Mouse (Mus musculus): Measurements from ENCODE around the gene Brms1l.

The Brms1l gene

GRCm38 (mm10) chr12:55859409-55860349 lies 23.6 kb downstream of the Brms1l start:
- no peak for DNase-seq (ENCODE audit: inconsistent age in 2 of 2, low spot score in 1 of 2)

GRCm38 (mm10) chr12:55860631-55861030 lies 24.5 kb downstream of the Brms1l start:
- no peak for DNase-seq (ENCODE audit: inconsistent age in 2 of 2, low spot score in 1 of 2)

- DNase-seq (ENCODE audit: inconsistent age in 2 of 2, low spot score in 1 of 2), result no peak
Measured at GRCm38 (mm10) chr12:55867738-55868137, 31.6 kb downstream of the Brms1l start.

GRCm38 (mm10) chr12:55869622-55870322 lies 33.6 kb downstream of the Brms1l start:
- DNase-seq (ENCODE audit: inconsistent age in 2 of 2, low spot score in 1 of 2), result no peak

GRCm38 (mm10) chr12:55885449-55885848 lies 49.3 kb downstream of the Brms1l start:
- DNase-seq (ENCODE audit: inconsistent age in 2 of 2, low spot score in 1 of 2), result no peak

- DNase-seq (ENCODE audit: inconsistent age in 2 of 2, low spot score in 1 of 2), result peak in 1 of 2 experiments; percentile 35
Measured at GRCm38 (mm10) chr12:55888570-55888969, 52.4 kb downstream of the Brms1l start.

- DNase-seq (ENCODE audit: inconsistent age in 2 of 2, low spot score in 1 of 2), result no peak
Measured at GRCm38 (mm10) chr12:55904801-55905200, 68.7 kb downstream of the Brms1l start.

GRCm38 (mm10) chr12:55912138-55912537 lies 76.0 kb downstream of the Brms1l start:
- no peak for DNase-seq (ENCODE audit: inconsistent age in 2 of 2, low spot score in 1 of 2)

- no peak for DNase-seq (ENCODE audit: inconsistent age in 2 of 2, low spot score in 1 of 2)
Measured at GRCm38 (mm10) chr12:55913201-55913600, 77.1 kb downstream of the Brms1l start.

- no peak for DNase-seq (ENCODE audit: inconsistent age in 2 of 2, low spot score in 1 of 2)
Measured at GRCm38 (mm10) chr12:55916250-55916649, 80.1 kb downstream of the Brms1l start.

- DNase-seq (ENCODE audit: inconsistent age in 2 of 2, low spot score in 1 of 2), result no peak
Measured at GRCm38 (mm10) chr12:55917020-55917419, 80.9 kb downstream of the Brms1l start.

Data from adrenal gland, adult (tissue).